Mouse (Mus musculus): ENCODE data around the gene Ccdc177.

- TF ChIP-seq CTCF (conservative IDR thresholded peaks at IDR 0.05; ENCODE audit: insufficient read depth, insufficient read length, low read depth, low read length): no peak
- no peak for TF ChIP-seq POLR2A (IDR thresholded peaks at IDR 0.05; ENCODE audit: low read depth, low read length)
Measured at GRCm38 (mm10) chr12:80778188-80778936, 17.9 kb upstream of the Ccdc177 start.
